Mouse (Mus musculus) stomach, embryonic 15.5 days (tissue): Measurements from ENCODE around the gene Gm20605. TPM values are rescaled to one million over a fixed set of nuclear protein-coding genes. Genes with fewer than 3 reads are reported as not detected.

ENCODE experiments used
- ATAC-seq: fragments of 200-750 bp; cut with Nextera tagmentation; 2 replicates; pipeline ENCODE4 v1.8.0; 2017; ENCODE audit warnings: low read depth, moderate number of reproducible peaks, moderate TSS enrichment; ENCODE audit not compliant: insufficient read depth, low FRiP score
- H3K27ac ChIP-seq: fragments of 300-500 bp; sonication (generic); 2 replicates; pipeline ENCODE4 v1.5.1; 2015; ENCODE audit warnings: mild to moderate bottlenecking, inconsistent platforms
- H3K27me3 ChIP-seq: fragments of 300-500 bp; sonication (generic); replicated peaks from 2 replicates; pipeline ENCODE4 v1.6.1; 2015; ENCODE audit warnings: inconsistent platforms
- H3K36me3 ChIP-seq: fragments of 300-500 bp; sonication (generic); 2 replicates; pipeline ENCODE4 v1.6.1; 2015; ENCODE audit warnings: inconsistent platforms
- H3K4me1 ChIP-seq: fragments of 300-500 bp; sonication (generic); 2 replicates; pipeline ENCODE4 v1.6.1; 2015; ENCODE audit warnings: inconsistent platforms
- H3K4me2 ChIP-seq: fragments of 300-500 bp; sonication (generic); 2 replicates; pipeline ENCODE4 v1.6.1; 2015; ENCODE audit warnings: mild to moderate bottlenecking, inconsistent platforms
- H3K4me3 ChIP-seq: fragments of 300-500 bp; sonication (generic); replicated peaks from 2 replicates; pipeline ENCODE4 v1.5.1; 2015; ENCODE audit warnings: inconsistent platforms
- H3K9ac ChIP-seq: fragments of 300-500 bp; sonication (generic); 2 replicates; pipeline ENCODE4 v1.6.1; 2015; ENCODE audit warnings: inconsistent platforms
- H3K9me3 ChIP-seq: fragments of 300-500 bp; sonication (generic); 2 replicates; pipeline ENCODE4 v1.6.1; 2016; ENCODE audit warnings: inconsistent platforms
- WGBS: fragments of 180-500 bp; shearing (Covaris S2); methylation state at CpG from one replicate; pipeline ENCODE4 v1.1.7; 2015; 5-methylcytosine and 5-hydroxymethylcytosine counted together
- polyA plus RNA-seq: library from polyadenylated mRNA; unstranded; fragments of >200 nt; fragmentation: Nextera tagmentation; extraction: Ambion mirVana; gene quantifications from 2 replicates; pipeline ENCODE4 v1.2.1, GENCODE M21; 2015

Gene Gm20605
- polyA plus RNA-seq, 1 experiment from 2014 or later, result 6.6 TPM

DNA sequence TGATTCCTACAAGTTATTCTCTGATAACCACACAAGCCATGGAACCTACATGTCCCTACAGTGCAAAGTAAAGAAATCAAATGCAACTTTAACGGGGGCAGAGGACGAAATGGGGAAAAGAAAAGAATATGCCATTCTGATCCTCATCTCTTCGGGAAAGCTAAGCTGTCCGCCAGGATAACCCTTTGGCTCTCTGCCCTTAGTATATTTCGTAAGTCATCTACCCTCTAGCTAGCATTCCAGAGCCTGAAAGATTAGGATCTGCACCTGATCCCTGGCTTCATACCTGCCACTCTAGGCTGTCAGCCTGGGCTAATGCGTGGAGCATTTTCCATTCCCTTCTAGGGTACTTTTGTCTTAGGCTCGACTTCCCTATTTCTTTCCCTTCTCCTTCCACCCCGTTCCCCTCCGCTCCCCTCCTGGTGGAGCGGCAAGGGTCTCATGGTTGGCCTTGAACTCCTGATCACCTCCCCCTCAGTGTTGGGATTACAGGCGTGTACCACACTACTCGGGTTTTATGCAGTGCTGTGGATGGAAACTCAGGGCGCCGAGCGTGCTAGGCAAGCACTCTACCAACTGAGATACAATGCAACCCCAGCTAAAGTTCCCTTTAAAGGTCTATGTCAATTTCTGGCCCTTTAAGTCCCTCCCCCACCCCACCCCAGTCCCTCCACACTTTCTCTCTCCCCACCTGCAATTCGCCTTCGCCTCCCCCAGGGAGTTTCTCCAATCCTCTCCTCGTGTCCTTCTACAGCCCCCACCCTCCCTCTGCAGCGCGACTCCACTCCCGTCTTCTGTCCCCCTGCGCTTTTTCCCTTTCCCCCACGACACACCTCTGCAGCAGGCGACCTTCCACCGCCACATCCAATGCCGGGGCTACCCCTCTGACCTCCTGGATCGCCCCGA is 54.7 kb downstream of the Gm20605 start:
- H3K4me3 ChIP-seq, result peak overlapping the region; percentile 89
- peak overlapping the region; percentile 83 for H3K27ac ChIP-seq
- no peaks in the 10 kb centered on the region for H3K9me3 ChIP-seq
- 6% methylated on average over 28 of the region's 28 CpGs for WGBS
- no peaks in the 10 kb centered on the region for H3K27me3 ChIP-seq
- H3K9ac ChIP-seq, result peak overlapping the region; percentile 58; the same call in 1 of the 2 replicates
- H3K36me3 ChIP-seq, result no peaks in the 10 kb centered on the region
- H3K4me1 ChIP-seq, result peaks cover 5% of the 10 kb centered on the region
- ATAC-seq, result 0 out of 2 replicates have a peak, but pooled peaks have one; percentile 2
- peak overlapping the region; percentile 91 for H3K4me2 ChIP-seq

DNA sequence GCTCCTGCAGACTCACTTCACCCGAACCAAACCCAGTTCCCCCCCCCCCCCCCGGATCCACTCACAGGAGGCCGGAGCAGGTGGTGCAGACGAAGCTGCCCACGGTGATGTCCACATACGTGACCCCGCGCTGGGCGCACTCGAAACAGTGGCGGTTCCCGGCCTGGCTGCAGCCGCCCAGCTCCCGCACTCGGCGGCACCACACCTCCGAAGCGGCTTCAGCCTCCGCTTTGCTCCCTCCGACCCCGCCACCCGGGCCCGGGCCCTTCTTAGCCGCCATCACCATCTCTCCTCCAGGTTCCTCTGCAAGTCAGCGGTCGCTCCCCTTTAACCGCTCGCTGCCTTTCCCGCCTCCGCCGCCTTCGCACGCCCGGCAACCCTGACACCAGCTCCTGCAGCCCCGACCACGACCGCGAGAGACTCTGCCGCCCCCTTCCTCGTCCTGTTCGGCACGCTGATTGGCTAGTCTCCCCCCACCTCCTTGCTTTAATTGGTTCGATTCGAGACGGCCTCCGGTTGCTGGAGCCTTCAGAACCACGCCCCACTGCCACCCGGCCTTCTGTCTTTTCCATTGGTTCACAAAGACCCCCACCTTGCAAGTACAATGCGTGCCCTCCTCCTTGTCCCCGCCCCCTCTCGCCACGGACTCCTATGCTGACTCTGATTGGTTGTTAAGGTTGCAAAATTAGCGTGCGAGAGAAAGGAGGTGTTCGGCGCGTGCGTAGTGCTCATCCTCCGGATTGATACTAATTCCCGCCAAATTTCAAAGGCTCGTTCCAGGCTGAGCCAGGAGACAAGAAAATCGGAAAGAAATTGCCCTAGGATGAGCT is 55.5 kb downstream of the Gm20605 start, which contains the start of gene Agfg2:
TSS of gene Agfg2 (minus strand) at position 433 of the 830 bp plus-strand sequence.
- peak; percentile 96 for ATAC-seq
- Histone ChIP-seq H3K9ac (peak within 1 kb of the TSS; percentile 58), H3K9me3 (no peaks in the 10 kb centered on the region), H3K27ac (peak within 1 kb of the TSS; percentile 83), H3K4me1 (peaks cover 5% of the 10 kb centered on the region), H3K4me2 (peak within 1 kb of the TSS; percentile 91), H3K36me3 (no peaks in the 10 kb centered on the region), H3K4me3 (peak within 1 kb of the TSS; percentile 89), H3K27me3 (no peaks in the 10 kb centered on the region)
- under 1% methylated on average over 62 of the region's 62 CpGs for WGBS

DNA sequence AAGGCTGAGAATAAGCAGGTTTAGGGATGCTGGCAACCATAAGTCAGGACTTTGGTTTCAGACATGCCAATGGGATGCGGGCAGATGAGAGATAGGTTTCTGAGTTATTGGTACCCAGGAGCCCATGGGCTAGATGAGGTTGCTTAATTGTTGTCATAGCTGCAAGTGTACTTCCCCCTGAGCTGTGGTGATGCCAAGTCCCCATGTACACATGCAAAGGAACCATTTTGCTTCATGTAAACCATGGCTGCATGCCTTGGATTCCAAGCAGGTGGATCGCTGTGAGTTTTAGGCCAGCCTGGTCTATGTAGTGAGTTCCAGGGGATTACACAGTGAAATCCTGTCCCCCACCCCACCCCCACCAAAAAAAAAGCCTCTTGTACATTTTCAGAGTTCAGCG is 56.7 kb downstream of the Gm20605 start:
- ATAC-seq, result no peak
- Histone ChIP-seq H3K36me3 (no peaks in the 10 kb centered on the region), H3K4me2 (no peak overlapping the region), H3K27me3 (no peaks in the 10 kb centered on the region), H3K9ac (no peak overlapping the region), H3K9me3 (no peaks in the 10 kb centered on the region), H3K4me3 (no peak overlapping the region), H3K27ac (no peak overlapping the region), H3K4me1 (peaks cover 5% of the 10 kb centered on the region)
- 91% methylated on average over 3 of the region's 3 CpGs for WGBS

DNA sequence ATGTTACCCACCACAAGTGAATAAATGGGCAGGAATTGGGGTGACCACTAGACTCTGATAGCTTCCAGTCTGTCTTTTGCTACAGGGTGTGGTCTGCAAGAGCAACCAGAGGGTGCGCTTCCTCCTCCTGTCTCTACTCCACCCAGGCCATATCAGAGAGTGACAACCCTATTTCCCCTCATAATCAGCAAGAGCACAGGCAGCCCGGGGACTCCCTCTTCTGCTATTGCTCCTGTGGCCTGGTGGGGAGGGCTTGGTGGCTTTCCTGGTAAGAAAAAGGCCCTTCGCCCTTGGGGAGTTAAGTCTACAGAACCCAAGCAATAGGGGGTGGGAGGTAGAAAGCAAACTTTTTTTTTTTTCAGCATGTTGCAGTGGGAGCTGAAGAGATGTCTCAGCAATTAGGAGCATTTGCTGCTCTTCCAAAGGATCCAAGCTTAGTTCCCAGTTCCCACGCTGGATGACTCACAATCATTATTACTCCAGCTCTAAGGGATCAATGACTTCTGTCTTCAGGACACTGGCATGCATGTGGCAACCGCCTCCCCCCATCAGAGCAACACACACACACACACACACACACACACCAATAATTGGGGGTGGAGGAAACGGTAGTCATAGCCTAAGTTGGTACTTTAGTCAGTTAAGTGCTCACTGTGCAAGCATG is 57.3 kb downstream of the Gm20605 start:
- Histone ChIP-seq H3K9me3 (no peaks in the 10 kb centered on the region), H3K9ac (no peak overlapping the region), H3K4me3 (no peak overlapping the region), H3K4me2 (no peak overlapping the region), H3K27me3 (no peaks in the 10 kb centered on the region), H3K4me1 (peaks cover 5% of the 10 kb centered on the region), H3K27ac (no peak overlapping the region), H3K36me3 (no peaks in the 10 kb centered on the region)
- ATAC-seq, result peak; percentile 75; the same call in 1 of the 2 replicates
- WGBS, result 77% methylated on average over 6 of the region's 6 CpGs

DNA sequence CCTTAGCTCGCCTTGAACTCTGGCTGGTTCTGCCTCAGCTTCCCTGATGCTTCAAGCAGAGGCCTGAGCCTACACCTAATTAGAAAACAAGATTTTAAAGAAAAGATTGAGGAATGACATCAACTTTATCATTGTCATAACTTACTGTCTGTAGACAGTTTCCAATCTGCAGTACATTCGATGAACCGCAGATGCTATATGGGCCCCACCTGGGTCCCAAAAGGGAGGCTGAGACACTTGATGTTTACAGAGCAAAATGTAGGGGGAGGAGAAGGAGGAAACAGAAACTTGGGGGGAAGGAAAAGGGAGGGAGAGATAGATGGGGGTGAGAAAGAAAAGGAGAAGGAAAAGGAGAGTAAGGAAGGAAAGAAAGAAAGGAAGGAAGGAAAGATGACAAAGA is 61.0 kb downstream of the Gm20605 start:
- Histone ChIP-seq H3K27me3 (no peaks in the 10 kb centered on the region), H3K4me1 (no peaks in the 10 kb centered on the region), H3K4me2 (no peak overlapping the region), H3K36me3 (no peaks in the 10 kb centered on the region), H3K9me3 (no peaks in the 10 kb centered on the region), H3K27ac (no peak overlapping the region), H3K4me3 (no peak overlapping the region), H3K9ac (no peak overlapping the region)
- no peak for ATAC-seq
- WGBS, result 73% methylated on average over 3 of the region's 3 CpGs

DNA sequence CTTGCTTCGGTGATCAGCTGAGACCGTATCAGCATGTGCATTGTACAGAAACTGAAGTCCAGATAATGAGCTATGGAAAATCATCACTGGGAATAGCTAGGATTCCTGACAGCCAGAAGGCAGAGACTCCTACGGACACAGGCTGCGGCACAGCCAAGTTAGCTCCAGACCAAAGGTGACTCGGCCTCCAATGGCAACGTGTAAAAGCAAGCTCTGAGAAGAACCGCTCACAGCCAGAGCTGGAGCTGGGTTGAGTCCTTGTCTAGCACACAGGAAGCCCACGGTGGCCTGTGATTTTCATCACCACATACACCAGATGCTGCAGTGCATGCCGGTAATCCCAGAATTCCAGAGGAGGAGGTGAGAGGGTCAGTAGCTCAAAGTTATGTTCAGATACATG is 61.6 kb downstream of the Gm20605 start:
- Histone ChIP-seq H3K9me3 (no peaks in the 10 kb centered on the region), H3K4me2 (no peak overlapping the region), H3K27ac (no peak overlapping the region), H3K27me3 (no peaks in the 10 kb centered on the region), H3K9ac (no peak overlapping the region), H3K4me3 (no peak overlapping the region), H3K4me1 (no peaks in the 10 kb centered on the region), H3K36me3 (no peaks in the 10 kb centered on the region)
- whole genome bisulfite sequencing, result 57% methylated on average over 9 of the region's 9 CpGs
- ATAC-seq, result no peak

DNA sequence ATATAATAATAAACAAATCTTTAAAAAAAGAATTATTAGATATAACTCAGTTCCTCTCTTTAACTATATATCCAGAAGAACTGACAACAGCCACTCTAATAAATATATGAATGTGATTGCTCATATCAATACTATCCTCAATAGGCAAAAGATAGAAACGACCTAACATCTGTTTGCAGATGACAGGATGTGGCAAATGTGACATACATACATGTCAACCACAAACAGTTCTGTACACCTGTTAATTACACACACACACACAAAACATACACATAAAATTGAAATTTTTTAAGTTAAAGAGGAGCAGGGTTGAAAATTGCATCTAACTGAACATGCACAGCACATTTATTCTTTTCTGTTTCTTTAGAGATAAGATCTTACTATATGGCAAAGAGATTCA is 62.9 kb downstream of the Gm20605 start:
- Histone ChIP-seq H3K27me3 (no peaks in the 10 kb centered on the region), H3K4me1 (no peaks in the 10 kb centered on the region), H3K9me3 (no peaks in the 10 kb centered on the region), H3K36me3 (no peaks in the 10 kb centered on the region), H3K27ac (no peak overlapping the region), H3K4me2 (no peak overlapping the region), H3K9ac (no peak overlapping the region), H3K4me3 (no peak overlapping the region)
- no peak for ATAC-seq
- WGBS, result 64% methylated on average over 1 of the region's 1 CpGs

Other genes starting within 250 kb of the Gm20605 start
- 0.72 and 0.94 TPM in 2 replicates for gene Zan, start 152.1 kb upstream of the Gm20605 start, polyA plus RNA-seq
- gene Pop7, start 126.7 kb upstream of the Gm20605 start, polyA plus RNA-seq, result 52.4 and 54.6 TPM in 2 replicates
- 10.2 and 12.2 TPM in 2 replicates for gene Gigyf1, start 110.6 kb upstream of the Gm20605 start, polyA plus RNA-seq
- not detected in 2 replicates for gene Epo, start 95.9 kb upstream of the Gm20605 start, polyA plus RNA-seq
- gene Gnb2, start 95.7 kb upstream of the Gm20605 start, polyA plus RNA-seq, result 359 and 366 TPM in 2 replicates
- 4.5 and 5.1 TPM in 2 replicates for gene Actl6b, start 75.7 kb upstream of the Gm20605 start, polyA plus RNA-seq
- gene Tfr2, start 59.3 kb upstream of the Gm20605 start, polyA plus RNA-seq, result 2.2 and 4.7 TPM in 2 replicates
- 30.6 TPM in 2 replicates for gene Mospd3, start 28.1 kb upstream of the Gm20605 start, polyA plus RNA-seq
- 112 and 115 TPM in 2 replicates for gene Pcolce, start 15.4 kb upstream of the Gm20605 start, polyA plus RNA-seq
- 0.13 and 0.26 TPM in 2 replicates for gene Fbxo24, start 173 bp upstream of the Gm20605 start, polyA plus RNA-seq
- 36.0 and 38.5 TPM in 2 replicates for gene Lrch4, start 54 bp upstream of the Gm20605 start, polyA plus RNA-seq
- gene Sap25, start 12.2 kb downstream of the Gm20605 start, polyA plus RNA-seq, result 5.8 and 8.9 TPM in 2 replicates
- gene Irs3, start 16.5 kb downstream of the Gm20605 start, polyA plus RNA-seq, result 0.06 and 0.09 TPM in 2 replicates
- 18.1 and 23.1 TPM in 2 replicates for gene Agfg2, start 55.6 kb downstream of the Gm20605 start, polyA plus RNA-seq
- gene Nyap1, start 112.4 kb downstream of the Gm20605 start, polyA plus RNA-seq, result 2.7 and 2.9 TPM in 2 replicates
- gene Tsc22d4, start 116.6 kb downstream of the Gm20605 start, polyA plus RNA-seq, result 130 and 138 TPM in 2 replicates
- 22.5 and 26.2 TPM in 2 replicates for gene Ppp1r35, start 149.7 kb downstream of the Gm20605 start, polyA plus RNA-seq
- 7.5 and 10.4 TPM in 2 replicates for gene Mepce, start 158.5 kb downstream of the Gm20605 start, polyA plus RNA-seq
- gene Zcwpw1, start 158.6 kb downstream of the Gm20605 start, polyA plus RNA-seq, result 18.3 and 20.5 TPM in 2 replicates
- gene Pilra, start 207.1 kb downstream of the Gm20605 start, polyA plus RNA-seq, result 2.2 and 2.4 TPM in 2 replicates
- gene Pilrb1, start 228.9 kb downstream of the Gm20605 start, polyA plus RNA-seq, result 0.89 and 1.6 TPM in 2 replicates
- 1.4 and 1.6 TPM in 2 replicates for gene Pilrb2, start 242.6 kb downstream of the Gm20605 start, polyA plus RNA-seq